Mouse (Mus musculus) yolk sac, embryonic 10.5 days (tissue): ENCODE data around the gene Sec13.
A peak's percentile ranks its signal among the peaks of the same experiment; 100 is the strongest.
"Not testable (repeated sequence)": the region's sequence is repeated elsewhere in the genome, so short reads cannot be mapped to it uniquely, and the experiment has no call there.

Experiments
- DNase-seq: peaks from one replicate; pipeline ENCODE4 v3.0.0-alpha.2; 2017; ENCODE audit warnings: low spot score

Gene Sec13

DNA sequence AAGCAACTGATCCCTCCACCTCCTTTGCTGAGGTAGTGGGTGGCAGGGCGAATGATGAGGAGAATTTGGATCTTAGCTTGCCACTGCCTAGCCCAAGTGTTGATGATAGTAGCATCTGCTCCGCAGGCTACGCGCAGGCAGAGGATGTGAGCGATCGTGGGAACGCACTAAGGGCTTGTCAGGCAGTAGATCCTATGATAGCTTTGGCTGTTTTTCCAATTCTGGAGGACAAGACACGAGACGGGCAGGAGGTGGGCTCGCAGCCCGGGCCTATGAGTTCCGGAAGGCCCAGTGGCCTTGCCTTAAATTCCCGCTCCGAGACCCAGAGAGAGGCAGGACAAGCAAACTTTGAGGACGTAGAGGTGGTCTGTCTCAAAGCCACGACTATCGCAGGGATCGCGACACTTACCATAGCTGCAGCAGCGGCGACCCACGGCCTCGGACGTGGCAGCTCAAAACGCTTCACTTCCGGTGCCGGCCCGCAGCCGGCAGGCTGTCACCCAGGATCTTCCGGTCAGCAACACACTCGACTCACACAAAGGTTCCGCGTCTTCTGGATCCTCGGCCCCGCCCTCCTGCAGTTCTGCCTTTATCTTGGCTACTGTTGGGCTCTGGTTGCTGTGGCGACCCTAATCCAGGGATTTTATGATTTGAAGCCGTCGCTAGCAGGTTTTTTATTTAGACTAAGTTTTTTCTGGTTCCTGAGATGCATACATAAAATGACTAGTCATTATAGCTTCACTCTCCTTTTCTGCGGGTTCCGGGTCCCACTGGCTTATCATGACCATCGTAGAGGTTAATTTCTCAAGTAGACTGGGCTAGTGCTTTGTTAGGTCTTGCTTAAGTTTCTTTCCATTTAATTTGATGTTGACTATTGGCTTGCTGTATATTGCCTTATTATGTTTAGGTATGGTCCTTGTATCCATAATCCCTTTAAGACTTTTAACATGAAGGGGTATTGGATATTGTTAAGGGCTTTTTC, at the start of gene Sec13:
Gene Sec13 (minus strand): TSS at position 508 of the 982 bp plus-strand sequence.
- DNase-seq = peak; percentile 84

DNA sequence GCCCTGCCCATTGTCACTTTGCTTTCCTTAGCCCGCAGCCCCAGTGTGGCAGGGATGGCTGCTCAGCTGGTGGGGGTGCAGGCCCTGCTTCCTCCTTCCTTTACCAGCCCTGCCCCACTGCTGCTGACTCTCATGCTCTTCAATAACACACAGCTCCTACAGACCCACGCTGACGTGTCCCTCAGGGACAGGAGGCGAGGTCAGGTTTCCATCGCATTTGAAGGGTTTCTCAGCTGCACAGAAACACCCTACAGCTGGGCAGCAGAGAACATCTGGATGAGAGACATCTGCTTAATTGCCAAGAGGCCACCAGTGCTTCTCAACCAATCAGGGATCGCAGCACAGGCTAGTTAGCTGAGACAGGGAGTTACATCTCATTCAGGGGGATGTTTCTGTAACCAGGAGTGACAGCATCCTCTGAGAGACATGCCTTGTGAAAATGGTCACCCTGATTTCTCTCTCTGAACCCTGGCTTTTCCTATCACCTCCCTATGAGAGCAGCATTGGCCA, 47.0 kb upstream of the Sec13 start:
- no peak for DNase-seq

DNA sequence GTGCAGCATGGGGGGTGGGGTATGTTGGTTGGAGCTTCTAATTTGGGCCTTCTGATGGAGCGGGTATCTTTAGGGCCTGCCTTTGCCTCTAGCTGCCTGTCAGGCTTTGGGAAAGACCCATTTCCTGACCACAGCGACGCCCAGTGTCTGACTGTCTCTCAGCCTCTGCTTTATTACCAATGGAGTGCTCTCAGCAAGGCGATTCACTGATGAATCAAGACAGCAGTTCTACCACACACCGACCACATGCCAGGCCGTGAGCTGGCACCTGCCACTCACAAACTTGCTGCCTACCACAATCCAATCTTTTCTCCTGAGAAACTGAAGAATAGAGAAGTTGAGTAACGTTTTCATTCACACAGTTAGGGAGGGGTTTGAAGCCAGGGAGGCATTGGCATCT, 45.1 kb upstream of the Sec13 start:
- no peak for DNase-seq

DNA sequence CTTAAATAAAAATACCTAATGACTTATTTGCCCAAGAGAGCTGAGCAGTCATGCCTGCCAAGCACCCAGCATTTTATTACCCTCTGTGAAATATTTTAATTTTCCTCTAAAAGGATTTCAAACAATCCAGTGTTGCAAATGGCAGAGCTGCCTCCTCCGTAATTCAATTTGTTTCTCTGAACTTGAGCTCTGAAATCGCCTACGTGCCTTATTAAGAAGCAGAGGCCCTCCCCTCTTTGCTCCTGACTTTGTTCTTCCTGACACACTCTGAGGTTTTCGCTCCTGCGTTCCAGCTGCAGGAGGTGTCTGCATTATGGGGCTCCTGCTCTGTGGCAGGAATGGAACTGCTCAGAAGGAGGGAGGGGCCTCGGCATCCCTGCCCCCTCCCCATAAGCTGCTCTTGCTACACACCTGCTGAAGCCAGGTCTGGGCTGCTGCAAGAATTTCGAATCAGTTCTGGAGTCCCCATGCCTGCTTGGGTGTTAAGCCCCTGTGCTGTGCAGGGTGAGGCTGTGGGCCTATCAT, 37.7 kb upstream of the Sec13 start:
- no peak for DNase-seq

DNA sequence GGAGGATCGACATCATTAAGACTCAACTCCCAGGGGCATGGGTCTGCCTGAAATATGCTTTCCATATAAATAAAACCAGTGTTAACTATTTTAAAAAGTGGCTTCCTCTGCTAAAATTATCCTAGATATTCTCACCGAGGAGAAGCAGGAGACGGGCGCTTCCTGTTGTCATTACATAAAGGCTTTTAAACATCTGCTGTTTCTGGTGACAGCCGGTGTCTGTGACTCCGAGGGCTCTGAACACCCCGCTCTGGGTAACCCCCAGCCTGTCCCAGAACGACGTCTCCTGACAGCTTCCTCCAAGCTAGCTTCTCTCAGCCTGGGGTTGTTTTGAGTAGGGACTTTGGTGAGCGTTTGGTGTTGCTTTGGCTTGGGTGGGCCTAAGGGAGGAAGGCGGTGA, 28.3 kb upstream of the Sec13 start:
- no peak for DNase-seq

DNA sequence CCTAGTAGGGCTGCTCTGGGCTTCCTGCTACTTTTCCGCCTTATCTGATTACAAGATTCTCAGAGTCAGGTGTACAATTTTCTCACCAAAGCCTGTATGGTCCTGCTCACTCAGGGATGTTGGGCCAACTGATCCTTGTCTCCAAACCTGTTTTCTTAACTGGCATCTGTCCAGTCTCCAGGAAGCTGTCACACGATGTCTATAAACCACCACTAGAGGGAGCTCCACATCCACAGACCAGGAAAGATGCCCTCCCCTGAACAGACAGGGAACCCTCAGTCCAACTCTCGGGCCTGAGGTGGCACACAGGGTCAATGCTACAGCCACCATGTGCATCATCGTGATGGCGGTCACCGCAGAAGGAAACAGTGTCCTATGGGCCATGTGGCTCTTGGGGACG, 21.1 kb upstream of the Sec13 start:
- peak; percentile 31 for DNase-seq

DNA sequence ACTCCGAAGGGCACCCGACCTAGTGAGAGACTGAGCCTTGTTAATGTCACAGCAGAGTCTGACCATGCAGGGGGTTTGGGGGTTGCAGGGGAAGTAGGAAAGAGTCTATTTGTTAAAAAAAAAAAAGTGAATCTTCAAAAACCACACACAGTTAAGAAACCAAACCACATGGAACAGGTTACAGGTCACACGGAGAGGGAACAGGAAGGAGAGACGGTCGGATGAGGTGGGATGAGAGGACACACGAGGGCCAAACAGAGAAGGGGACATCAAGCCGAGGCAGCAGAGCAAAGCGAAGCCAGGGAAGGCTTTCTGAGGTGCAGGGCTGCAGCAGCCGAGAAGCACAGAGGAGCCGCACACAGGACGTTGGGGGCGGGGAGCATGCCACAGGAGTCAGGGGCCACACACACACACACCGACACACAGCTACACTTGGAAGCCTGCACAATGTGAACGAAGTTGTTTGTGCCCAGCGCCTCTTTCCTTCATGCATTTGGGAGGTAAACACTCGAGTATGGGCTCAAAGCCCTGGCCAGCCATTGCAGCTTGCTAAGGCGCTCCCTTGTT, 8.7 kb upstream of the Sec13 start:
- no peak for DNase-seq

DNA sequence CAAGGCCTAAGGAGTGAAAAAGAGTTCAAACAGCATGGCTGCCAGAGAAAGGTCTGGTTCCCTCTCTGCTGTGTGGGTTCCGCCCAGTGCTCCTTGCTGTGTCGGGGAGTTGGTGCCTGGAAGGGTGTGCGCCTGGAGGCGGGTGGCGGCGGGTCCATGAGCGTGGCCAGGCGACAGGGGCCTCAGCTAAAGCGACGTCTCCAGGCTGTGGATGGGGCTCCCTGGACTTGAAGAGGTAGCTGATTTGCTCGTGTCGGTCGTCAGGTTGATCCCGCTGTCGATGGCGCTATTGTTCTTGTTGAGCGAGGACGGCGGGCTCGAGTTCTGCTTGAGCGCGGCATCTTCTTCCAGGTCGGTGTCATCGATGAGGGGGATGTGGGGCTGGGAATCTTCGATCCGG, 7.8 kb upstream of the Sec13 start:
- DNase-seq = no peak

DNA sequence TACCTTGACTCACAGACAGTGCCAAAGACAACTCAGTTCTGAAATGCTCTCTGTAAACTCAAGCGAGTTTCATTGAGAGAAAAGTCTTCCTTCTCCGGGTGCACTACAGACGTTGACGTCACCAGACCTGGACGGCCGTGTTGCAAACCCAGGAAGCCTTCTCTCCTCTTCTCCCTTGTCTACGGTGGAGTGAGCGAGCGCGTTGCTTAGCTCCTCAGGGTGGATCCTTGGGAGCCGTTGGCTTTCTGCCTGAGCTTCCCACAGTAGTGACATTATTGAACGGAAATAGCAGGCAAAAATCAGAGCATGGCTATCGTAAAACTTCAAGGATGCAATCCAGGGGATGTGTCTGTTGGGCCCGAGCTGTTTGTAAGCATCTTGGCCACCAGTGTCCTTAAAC, 6.7 kb upstream of the Sec13 start:
- no peak for DNase-seq

DNA sequence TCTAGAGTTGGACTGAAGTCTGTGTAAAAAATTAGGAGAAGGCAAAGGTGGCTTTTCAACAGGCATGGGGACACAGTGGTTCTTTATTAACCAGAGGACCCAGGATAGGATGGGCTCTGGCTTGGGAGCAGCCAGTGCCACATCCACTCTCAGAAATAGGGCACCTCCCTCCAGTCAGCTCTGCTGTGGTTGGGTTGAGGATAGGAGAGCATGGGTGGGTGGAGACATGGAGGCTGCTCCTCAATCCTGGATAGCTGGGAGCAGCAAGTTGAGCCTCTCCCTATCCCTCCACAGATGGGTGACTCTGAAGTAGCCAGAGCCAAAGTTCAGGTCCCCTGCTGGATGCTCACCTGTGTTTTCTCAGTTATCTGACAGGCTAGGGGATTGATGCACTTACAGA, 4.6 kb upstream of the Sec13 start:
- no peak for DNase-seq

DNA sequence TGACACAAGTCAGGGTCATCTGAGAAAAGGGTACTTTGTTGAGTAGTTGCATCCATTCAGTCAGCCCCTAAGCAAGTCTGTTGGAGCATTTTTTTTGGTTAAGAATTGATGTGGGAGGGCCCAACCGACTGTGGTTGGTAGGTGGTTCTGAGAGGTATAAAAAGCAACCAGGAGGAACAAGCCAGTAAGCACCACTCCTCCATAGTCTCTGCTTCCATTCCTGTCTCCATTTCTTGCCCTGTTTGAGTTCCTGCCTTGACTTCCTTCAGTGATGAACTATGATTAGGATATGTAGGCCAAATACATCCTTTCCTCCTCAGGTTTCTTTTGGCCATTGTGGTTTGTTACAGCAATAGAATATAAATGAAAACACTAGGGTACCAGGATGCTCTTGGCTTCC, 2.6 kb upstream of the Sec13 start:
- DNase-seq = no peak

DNA sequence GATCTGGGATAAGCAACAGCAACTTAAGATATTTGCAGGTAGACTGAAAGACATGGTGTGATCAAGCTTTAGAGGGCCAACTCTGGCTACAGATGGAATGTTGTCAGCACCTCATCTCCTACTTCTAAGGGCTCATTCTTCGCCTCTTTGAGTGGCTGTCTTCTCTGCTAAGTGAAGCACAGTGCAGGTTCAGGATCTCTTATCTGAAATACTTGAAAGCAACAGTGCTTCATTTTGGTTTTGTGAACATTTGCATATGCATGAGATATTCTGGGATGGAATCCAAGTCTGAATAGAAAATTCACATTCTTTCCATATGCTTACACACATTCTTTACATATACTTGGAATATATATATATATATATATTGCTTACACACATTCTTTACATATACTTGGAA, 1.8 kb upstream of the Sec13 start:
- DNase-seq = no peak

DNA sequence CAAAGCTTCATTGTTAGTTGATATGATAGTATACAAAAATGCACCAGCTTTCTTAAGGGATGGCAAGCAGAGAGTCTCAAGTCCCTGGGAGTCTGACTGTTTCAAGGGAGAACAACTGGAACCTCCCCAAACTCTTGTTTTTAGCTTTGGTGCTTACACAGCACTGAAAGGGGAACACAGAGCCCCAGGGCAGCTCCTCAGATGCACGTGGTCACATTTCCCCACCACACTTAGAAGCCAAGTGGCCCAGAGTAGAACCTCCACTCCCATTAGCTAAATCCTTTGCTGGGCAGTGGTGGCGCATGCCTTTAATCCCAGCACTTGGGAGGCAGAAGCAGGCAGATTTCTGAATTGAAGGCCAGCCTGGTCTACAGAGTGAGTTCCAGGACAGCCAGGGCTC, 882 bp upstream of the Sec13 start:
- no peak for DNase-seq

DNA sequence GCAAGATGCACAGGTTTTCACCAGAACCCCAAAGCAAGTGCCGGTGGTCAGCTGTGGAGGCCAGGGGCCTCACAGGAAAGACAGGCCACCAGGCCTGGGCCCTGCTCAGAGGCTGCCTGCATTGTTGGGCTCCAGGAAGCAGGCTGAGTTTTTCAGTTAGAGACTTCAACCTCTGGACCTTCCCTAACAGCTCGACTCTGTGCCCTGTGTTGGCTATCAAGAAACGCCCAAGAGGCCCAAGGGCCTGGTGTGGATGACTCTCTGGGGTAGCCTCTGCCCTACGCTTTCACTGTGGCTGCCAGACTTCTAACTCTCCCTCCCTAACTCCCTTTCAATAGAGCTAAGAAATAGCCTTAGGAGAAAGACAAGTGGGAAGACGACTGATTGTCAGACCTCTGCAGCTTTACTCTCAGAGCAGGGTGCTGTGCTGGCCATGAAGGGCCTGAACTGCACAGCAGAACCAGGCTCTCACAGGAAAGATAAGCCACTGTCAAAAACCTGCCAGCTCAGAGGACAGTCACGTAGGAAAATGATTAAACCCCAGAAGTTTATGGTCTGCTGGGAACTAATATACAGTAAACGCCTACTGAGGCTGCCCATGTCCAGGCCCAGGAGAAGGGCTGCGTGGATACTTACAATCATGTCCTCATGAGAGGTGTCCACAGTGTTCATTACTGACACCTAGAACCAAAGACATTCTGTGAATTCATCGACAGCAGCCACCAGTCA, 3.1 kb downstream of the Sec13 start:
- DNase-seq = no peak

DNA sequence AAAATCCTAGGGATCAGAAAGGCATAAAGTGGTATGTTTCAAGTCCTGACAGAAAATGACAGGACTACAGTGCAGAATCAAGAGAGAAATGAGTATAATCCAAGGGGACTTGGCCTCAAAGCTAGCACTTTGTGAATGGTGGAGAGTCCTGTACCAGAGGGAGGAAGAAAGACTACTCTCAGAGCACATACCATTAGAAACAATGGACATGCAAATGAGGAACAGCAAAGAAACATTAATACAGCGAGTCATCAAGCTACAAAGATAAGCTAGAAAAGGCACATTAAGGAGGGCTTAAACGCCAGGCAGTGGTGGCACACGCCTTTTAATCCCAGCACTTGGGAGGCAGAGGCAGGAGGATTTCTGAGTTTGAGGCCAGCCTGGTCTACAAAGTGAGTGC, 9.2 kb downstream of the Sec13 start:
- DNase-seq = no peak

DNA sequence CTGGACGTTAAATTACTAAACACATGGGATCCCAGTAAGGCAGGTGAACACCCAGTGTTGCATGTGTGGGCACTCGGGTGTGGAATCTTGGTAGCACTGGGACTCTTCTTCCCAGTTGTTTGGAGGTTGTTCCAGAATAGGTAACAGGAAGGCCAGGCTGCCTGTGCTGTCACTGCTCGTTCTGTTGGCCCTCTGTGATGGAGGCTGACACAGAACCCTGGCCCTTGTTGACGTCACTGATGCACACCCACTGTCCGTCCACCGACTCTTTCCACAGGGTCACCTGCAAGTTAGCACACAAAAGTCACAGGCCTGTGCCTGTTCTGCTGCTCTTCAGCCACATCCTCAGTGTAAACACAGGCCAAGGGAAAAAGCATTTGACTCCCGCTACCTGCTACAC, 12.4 kb downstream of the Sec13 start:
- DNase-seq = no peak

DNA sequence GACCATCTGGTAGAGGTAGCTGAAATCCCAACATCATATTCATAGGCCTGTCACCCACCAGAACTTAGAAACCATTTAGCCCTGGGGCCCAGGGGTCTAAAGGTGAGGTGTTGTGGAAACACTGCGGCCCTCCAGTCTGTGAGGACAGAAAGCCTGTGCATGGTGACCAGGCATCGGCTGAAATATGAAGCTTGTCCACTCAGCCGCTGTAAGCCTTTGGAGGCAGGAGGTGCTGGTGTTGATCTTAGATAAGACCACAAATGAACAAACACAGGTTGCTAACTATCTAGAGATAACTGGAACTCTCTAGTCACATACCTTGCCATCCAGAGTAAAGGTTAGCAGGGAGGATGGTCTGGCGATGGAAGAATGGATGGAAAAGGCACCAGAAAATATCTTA, 19.5 kb downstream of the Sec13 start:
- peak; percentile 50 for DNase-seq

DNA sequence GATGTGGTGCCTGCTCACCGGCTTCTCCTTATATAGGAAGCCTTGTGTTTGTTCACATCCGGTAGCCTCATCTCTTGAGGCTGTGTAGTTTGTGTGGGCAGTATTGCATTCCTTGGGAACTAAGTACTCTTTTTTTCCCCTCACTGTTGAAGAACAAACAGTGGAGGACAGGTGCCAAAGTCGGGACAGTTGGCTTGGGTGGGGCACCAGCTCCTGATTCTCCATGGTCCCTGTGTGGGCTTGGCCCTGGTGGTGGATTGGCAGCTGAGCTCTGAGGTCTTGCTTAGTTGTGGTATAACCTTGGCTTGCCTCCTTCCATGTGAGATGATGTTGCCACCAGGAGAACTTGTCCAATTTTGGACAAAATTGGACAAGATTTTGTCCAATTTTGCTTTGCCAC, 20.7 kb downstream of the Sec13 start, which contains the start of gene Ghrl:
Gene Ghrl (minus strand): TSS at position 3 of the 400 bp plus-strand sequence.
- DNase-seq = no peak

DNA sequence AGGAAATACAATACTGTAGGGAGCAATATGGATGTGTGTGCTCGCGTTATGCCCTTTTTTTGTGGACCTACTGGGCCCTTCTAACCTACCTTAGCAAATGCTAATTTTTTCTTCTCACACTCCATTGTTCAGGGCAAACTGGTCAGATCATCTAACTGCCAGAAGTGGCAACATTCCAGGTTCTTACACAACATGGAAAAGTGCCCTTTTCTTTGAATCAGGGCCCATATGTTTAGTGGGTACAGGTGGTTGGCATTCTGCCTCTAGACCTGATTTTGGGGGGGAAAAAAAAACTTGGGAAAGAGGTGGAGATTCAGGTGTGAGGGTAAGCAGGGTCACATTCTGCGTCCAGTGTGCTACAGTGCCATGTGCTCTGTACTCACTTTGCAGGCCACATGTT, 23.0 kb downstream of the Sec13 start:
- no peak for DNase-seq

DNA sequence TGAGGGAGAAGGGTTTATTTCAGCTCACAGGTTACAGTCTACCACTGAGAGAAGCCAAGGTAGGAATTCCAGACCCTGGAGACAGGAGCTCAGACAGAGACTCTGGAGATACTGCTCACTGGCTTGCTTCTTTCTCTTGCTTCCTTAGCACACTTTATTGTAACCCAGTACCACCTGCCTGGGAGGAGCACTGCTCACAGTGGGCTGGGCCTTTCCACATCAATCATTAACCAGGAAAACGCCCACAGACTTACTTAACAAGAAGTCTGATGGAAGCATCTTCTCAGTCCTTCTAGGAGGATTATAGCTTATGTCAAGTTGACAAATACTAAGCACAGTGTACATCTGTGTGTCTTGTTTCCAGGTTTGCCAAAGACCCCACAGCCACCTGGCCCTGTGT, 25.7 kb downstream of the Sec13 start:
- peak; percentile 56 for DNase-seq

DNA sequence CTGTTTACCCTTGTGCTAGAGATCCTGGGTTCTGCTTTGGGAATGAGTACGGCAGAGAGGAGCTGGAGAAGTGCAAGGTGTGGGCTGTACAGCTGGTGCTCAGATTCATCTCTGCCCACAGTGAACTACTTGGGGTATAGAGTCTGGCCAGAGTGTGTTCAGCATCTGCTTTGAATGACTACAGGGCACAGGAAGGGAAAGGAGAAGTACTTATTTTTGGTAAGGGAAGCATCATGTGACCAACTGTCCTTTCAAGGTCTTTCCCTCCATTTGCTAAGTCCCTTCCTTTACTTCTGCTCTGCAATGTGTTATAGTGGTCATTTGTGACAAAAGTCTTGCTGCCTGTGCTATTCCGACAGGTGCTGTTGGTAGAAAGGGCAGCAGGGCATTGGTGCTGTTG, 26.3 kb downstream of the Sec13 start:
- no peak for DNase-seq

DNA sequence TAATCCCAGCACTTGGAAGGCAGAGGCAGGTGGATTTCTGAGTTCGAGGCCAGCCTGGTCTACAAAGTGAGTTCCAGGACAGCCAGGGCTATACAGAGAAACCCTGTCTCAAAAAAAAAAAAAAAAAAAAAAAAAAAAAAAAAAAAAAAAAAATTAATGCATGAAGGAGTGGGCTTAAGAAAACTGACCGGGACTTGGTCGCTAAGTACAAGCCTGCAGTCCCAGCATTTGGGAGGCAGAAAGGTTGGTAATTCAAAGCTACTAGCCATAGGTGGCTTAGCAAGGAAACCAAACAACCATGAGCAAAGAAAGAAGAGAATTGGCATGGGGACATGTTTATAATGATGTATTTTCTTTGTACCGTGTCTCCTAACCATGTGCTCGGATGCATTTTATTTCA, 27.2 kb downstream of the Sec13 start:
- DNase-seq = not testable (repeated sequence)
